Mouse (Mus musculus) lung, postnatal 0 days (tissue): ENCODE measurements at regions not wholly inside any gene's neighbourhood (a gene's known extent, or its start where the extent isn't known, plus 50 kb on each side); places are given as distances from the start of the nearest gene placed in this dataset.
"Not testable (repeated sequence)": the region's sequence is repeated elsewhere in the genome, so short reads cannot be mapped to it uniquely, and the experiment has no call there.

Experiments
- ATAC-seq: fragments of 200-750 bp; cut with Nextera tagmentation; 2 replicates; pipeline ENCODE4 v1.8.0; 2017; ENCODE audit warnings: moderate library complexity
- DNase-seq: peaks from one replicate; pipeline ENCODE4 v3.0.0-alpha.2; 2016; ENCODE audit warnings: low spot score
- H3K27ac ChIP-seq: fragments of 300-500 bp; sonication (generic); 2 replicates; pipeline ENCODE4 v1.5.1; 2014; ENCODE audit warnings: antibody characterized with exemption, mild to moderate bottlenecking, low read length, mixed read lengths
- H3K27me3 ChIP-seq: fragments of 300-500 bp; sonication (generic); replicated peaks from 2 replicates; pipeline ENCODE4 v1.6.1; 2014; ENCODE audit warnings: low read length, mixed read lengths; ENCODE audit not compliant: insufficient read depth
- H3K36me3 ChIP-seq: fragments of 300-500 bp; sonication (generic); 2 replicates; pipeline ENCODE4 v1.6.1; 2014; ENCODE audit warnings: low read length, mixed read lengths; ENCODE audit not compliant: insufficient read depth
- H3K4me1 ChIP-seq: fragments of 300-500 bp; sonication (generic); 2 replicates; pipeline ENCODE4 v1.6.1; 2014; ENCODE audit warnings: antibody characterized with exemption, low read depth, low read length, mixed read lengths; ENCODE audit not compliant: insufficient read depth
- H3K4me2 ChIP-seq: fragments of 300-500 bp; sonication (generic); replicated peaks from 2 replicates; pipeline ENCODE4 v1.6.1; 2014; ENCODE audit warnings: low read depth, mild to moderate bottlenecking, low read length, moderate library complexity, mixed read lengths
- H3K4me3 ChIP-seq: fragments of 300-500 bp; sonication (generic); 2 replicates; pipeline ENCODE4 v1.5.1; 2014; ENCODE audit warnings: low read depth, low read length
- H3K9ac ChIP-seq: fragments of 300-500 bp; sonication (generic); replicated peaks from 2 replicates; pipeline ENCODE4 v1.6.1; 2014; ENCODE audit warnings: low read depth, mild to moderate bottlenecking
- H3K9me3 ChIP-seq: fragments of 300-500 bp; sonication (generic); 2 replicates; pipeline ENCODE4 v1.6.1; 2016; ENCODE audit warnings: low read length, mixed read lengths
- CTCF ChIP-seq: IDR thresholded peaks from 2 replicates; pipeline ENCODE4 v1.5.1; 2016; ENCODE audit warnings: antibody characterized with exemption, mild to moderate bottlenecking
- EP300 ChIP-seq: IDR thresholded peaks from 2 replicates; pipeline ENCODE4 v1.6.1; 2016; ENCODE audit warnings: antibody characterized with exemption, mild to moderate bottlenecking, control low read depth
- WGBS: fragments of 180-500 bp; shearing (Covaris S2); extraction: QIAGEN DNeasy Blood & Tissue Kit; methylation state at CpG from one replicate; pipeline ENCODE4 v1.1.7; 2014; 5-methylcytosine and 5-hydroxymethylcytosine counted together

- TF ChIP-seq EP300 = no peak
- no peak for TF ChIP-seq CTCF
- Histone ChIP-seq H3K9ac (no peak overlapping the region), H3K27me3 (no peaks in the 10 kb centered on the region), H3K4me1 (no peaks in the 10 kb centered on the region; the same call in 1 of the 2 replicates), H3K27ac (no peak overlapping the region), H3K9me3 (no peaks in the 10 kb centered on the region), H3K36me3 (no peaks in the 10 kb centered on the region), H3K4me3 (no peak overlapping the region), H3K4me2 (no peak overlapping the region)
- WGBS = 39% methylated on average over 17 of the region's 17 CpGs
- ATAC-seq (no peak), DNase-seq (no peak)
These were observed 61.1 kb upstream of the Map3k1 start for GRCm38 (mm10) chr13:111869771-111870437.

GRCm38 (mm10) chr13:111870505-111870904 is 61.7 kb upstream of the Map3k1 start:
- TF ChIP-seq CTCF = no peak
- TF ChIP-seq EP300 = no peak
- Histone ChIP-seq H3K4me3 (no peak overlapping the region), H3K27me3 (no peaks in the 10 kb centered on the region), H3K36me3 (no peaks in the 10 kb centered on the region), H3K9ac (no peak overlapping the region), H3K4me2 (no peak overlapping the region), H3K4me1 (no peaks in the 10 kb centered on the region; the same call in 1 of the 2 replicates), H3K27ac (no peak overlapping the region), H3K9me3 (no peaks in the 10 kb centered on the region)
- DNase-seq (no peak), ATAC-seq (no peak)
- 81% methylated on average over 4 of the region's 4 CpGs for WGBS

GRCm38 (mm10) chr13:111871672-111872410 is 63.0 kb upstream of the Map3k1 start:
- H3K36me3 ChIP-seq = no peaks in the 10 kb centered on the region
- no peak overlapping the region for H3K9ac ChIP-seq
- H3K4me2 ChIP-seq = no peak overlapping the region
- no peak overlapping the region for H3K4me3 ChIP-seq
- ATAC-seq (no peak), DNase-seq (no peak)
- H3K27me3 ChIP-seq = no peaks in the 10 kb centered on the region
- H3K4me1 ChIP-seq = no peaks in the 10 kb centered on the region; the same call in 1 of the 2 replicates
- WGBS = 90% methylated on average over 25 of the region's 25 CpGs
- no peak overlapping the region for H3K27ac ChIP-seq
- TF ChIP-seq CTCF = no peak
- no peak for TF ChIP-seq EP300
- no peaks in the 10 kb centered on the region for H3K9me3 ChIP-seq

- TF ChIP-seq EP300 (no peak), CTCF (no peak)
- Histone ChIP-seq H3K27ac (no peak overlapping the region), H3K4me1 (no peaks in the 10 kb centered on the region; the same call in 1 of the 2 replicates), H3K9me3 (no peaks in the 10 kb centered on the region; the same call in 1 of the 2 replicates), H3K4me2 (no peak overlapping the region), H3K4me3 (no peak overlapping the region), H3K36me3 (no peaks in the 10 kb centered on the region), H3K9ac (no peak overlapping the region), H3K27me3 (no peaks in the 10 kb centered on the region)
- ATAC-seq (no peak), DNase-seq (no peak)
- 77% methylated on average over 3 of the region's 3 CpGs for WGBS
These were observed 65.5 kb upstream of the Map3k1 start for GRCm38 (mm10) chr13:111874330-111874729.

- ATAC-seq = no peak
- H3K36me3 ChIP-seq = no peaks in the 10 kb centered on the region
- TF ChIP-seq EP300 (no peak), CTCF (no peak)
- H3K4me2 ChIP-seq = no peak overlapping the region
- H3K9me3 ChIP-seq = no peaks in the 10 kb centered on the region; the same call in 1 of the 2 replicates
- DNase-seq = no peak
- H3K4me3 ChIP-seq = no peak overlapping the region
- H3K9ac ChIP-seq = no peak overlapping the region
- no peak overlapping the region for H3K27ac ChIP-seq
- WGBS = 79% methylated on average over 3 of the region's 3 CpGs
- no peaks in the 10 kb centered on the region for H3K4me1 ChIP-seq
- H3K27me3 ChIP-seq = no peaks in the 10 kb centered on the region
These were observed 67.6 kb upstream of the Map3k1 start for GRCm38 (mm10) chr13:111876404-111876803.

- ATAC-seq (no peak), DNase-seq (no peak)
- H3K4me2 ChIP-seq = no peak overlapping the region
- no peak overlapping the region for H3K27ac ChIP-seq
- no peak overlapping the region for H3K4me3 ChIP-seq
- H3K4me1 ChIP-seq = no peaks in the 10 kb centered on the region
- H3K27me3 ChIP-seq = no peaks in the 10 kb centered on the region
- TF ChIP-seq CTCF (no peak), EP300 (no peak)
- H3K9me3 ChIP-seq = no peaks in the 10 kb centered on the region; the same call in 1 of the 2 replicates
- H3K36me3 ChIP-seq = no peaks in the 10 kb centered on the region
- H3K9ac ChIP-seq = no peak overlapping the region
- WGBS = 55% methylated on average over 2 of the region's 2 CpGs
These were observed 68.1 kb upstream of the Map3k1 start for GRCm38 (mm10) chr13:111876847-111877246.

- 74% methylated on average over 17 of the region's 17 CpGs for WGBS
- not testable (repeated sequence) for H3K27ac ChIP-seq, H3K4me3 ChIP-seq, H3K4me2 ChIP-seq, H3K27me3 ChIP-seq, H3K9me3 ChIP-seq, ATAC-seq, H3K9ac ChIP-seq, H3K4me1 ChIP-seq, DNase-seq, H3K36me3 ChIP-seq
These were observed 75.2 kb upstream of the Map3k1 start for GRCm38 (mm10) chr13:111883768-111884566.
